Mouse (Mus musculus) ovary, postnatal 10 days (tissue): ENCODE results near the gene Tenm2.

ENCODE experiments used
- DNase-seq: peaks from one replicate; pipeline ENCODE4 v3.0.0; 2022; ENCODE audit warnings: low spot score

Tenm2 gene

GRCm38 (mm10) chr11:36482136-36482535, 753.6 kb downstream of the Tenm2 start:
- no peak for DNase-seq

- no peak for DNase-seq
Measured at GRCm38 (mm10) chr11:36481524-36481923, 754.2 kb downstream of the Tenm2 start.

- DNase-seq = no peak
Measured at GRCm38 (mm10) chr11:36481086-36481485, 754.7 kb downstream of the Tenm2 start.

GRCm38 (mm10) chr11:36469811-36470551, 765.8 kb downstream of the Tenm2 start:
- DNase-seq = no peak

GRCm38 (mm10) chr11:36458451-36458850, 777.3 kb downstream of the Tenm2 start:
- DNase-seq = no peak

GRCm38 (mm10) chr11:36454076-36454475, 781.7 kb downstream of the Tenm2 start:
- no peak for DNase-seq

- no peak for DNase-seq
Measured at GRCm38 (mm10) chr11:36452436-36452835, 783.3 kb downstream of the Tenm2 start.

- no peak for DNase-seq
Measured at GRCm38 (mm10) chr11:36446351-36446750, 789.4 kb downstream of the Tenm2 start.

GRCm38 (mm10) chr11:36443821-36444220, 791.9 kb downstream of the Tenm2 start:
- no peak for DNase-seq

- no peak for DNase-seq
Measured at GRCm38 (mm10) chr11:36441801-36442200, 794.0 kb downstream of the Tenm2 start.

- no peak for DNase-seq
Measured at GRCm38 (mm10) chr11:36436251-36436650, 799.5 kb downstream of the Tenm2 start.

- no peak for DNase-seq
Measured at GRCm38 (mm10) chr11:36428947-36429346, 806.8 kb downstream of the Tenm2 start.

GRCm38 (mm10) chr11:36424959-36425358, 810.8 kb downstream of the Tenm2 start:
- no peak for DNase-seq

- no peak for DNase-seq
Measured at GRCm38 (mm10) chr11:36420047-36420446, 815.7 kb downstream of the Tenm2 start.

GRCm38 (mm10) chr11:36415244-36415643, 820.5 kb downstream of the Tenm2 start:
- DNase-seq = no peak

- DNase-seq = no peak
Measured at GRCm38 (mm10) chr11:36410881-36411280, 824.9 kb downstream of the Tenm2 start.

GRCm38 (mm10) chr11:36395803-36396710, 839.7 kb downstream of the Tenm2 start:
- no peak for DNase-seq

- DNase-seq = no peak
Measured at GRCm38 (mm10) chr11:36384696-36385095, 851.1 kb downstream of the Tenm2 start.

GRCm38 (mm10) chr11:36371814-36372213, 864.0 kb downstream of the Tenm2 start:
- DNase-seq = no peak

GRCm38 (mm10) chr11:36365067-36365466, 870.7 kb downstream of the Tenm2 start:
- no peak for DNase-seq

- DNase-seq = no peak
Measured at GRCm38 (mm10) chr11:36364441-36364840, 871.3 kb downstream of the Tenm2 start.

GRCm38 (mm10) chr11:36362514-36362913, 873.2 kb downstream of the Tenm2 start:
- DNase-seq = no peak

GRCm38 (mm10) chr11:36353252-36353651, 882.5 kb downstream of the Tenm2 start:
- DNase-seq = no peak
